Mouse (Mus musculus) erythroblast, embryonic 14.5 days (primary cell): ENCODE measurements around the gene Cryzl1.

Experiments
- GATA1 ChIP-seq: IDR thresholded peaks from 2 replicates; pipeline ENCODE4 v1.6.1; 2012; ENCODE audit warnings: low read length, inconsistent platforms, mixed read lengths
- TAL1 ChIP-seq: IDR thresholded peaks from 3 replicates; pipeline ENCODE4 v1.6.1; 2012; ENCODE audit warnings: low read length, inconsistent platforms, mixed read lengths

GRCm38 (mm10) chr16:91727433-91727832 is 1.3 kb downstream of the Cryzl1 start:
- no peak for TF ChIP-seq GATA1
- no peak for TF ChIP-seq TAL1
